Mouse (Mus musculus) urinary bladder, postnatal 14 days (tissue): Measurements from ENCODE around the gene Myt1l.
A peak's percentile ranks its signal among the peaks of the same experiment; 100 is the strongest.

Experiments
- DNase-seq: peaks from one replicate; pipeline ENCODE4 v3.0.0; 2021; ENCODE audit warnings: low spot score

Myt1l gene

DNA sequence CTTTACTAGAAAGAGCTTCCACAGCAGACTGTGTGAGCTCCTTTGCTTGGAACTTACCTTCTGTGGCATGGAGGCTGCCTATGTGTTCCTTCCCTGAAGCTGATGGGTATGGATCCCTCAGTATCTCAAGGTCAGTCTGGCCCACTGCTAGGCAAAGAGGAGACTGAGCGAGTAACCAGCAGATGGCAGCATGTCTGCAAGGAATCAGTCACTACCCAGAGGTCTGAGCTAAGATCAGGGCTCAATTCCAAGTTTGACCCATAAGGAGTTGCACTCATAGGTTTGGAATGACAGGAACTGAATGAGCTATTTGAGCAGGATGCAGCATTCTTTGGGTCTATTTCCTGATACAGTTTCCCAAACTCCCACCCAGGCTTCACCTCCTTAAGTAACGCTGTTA, 378.9 kb downstream of the Myt1l start:
- DNase-seq, result peak; percentile 70

DNA sequence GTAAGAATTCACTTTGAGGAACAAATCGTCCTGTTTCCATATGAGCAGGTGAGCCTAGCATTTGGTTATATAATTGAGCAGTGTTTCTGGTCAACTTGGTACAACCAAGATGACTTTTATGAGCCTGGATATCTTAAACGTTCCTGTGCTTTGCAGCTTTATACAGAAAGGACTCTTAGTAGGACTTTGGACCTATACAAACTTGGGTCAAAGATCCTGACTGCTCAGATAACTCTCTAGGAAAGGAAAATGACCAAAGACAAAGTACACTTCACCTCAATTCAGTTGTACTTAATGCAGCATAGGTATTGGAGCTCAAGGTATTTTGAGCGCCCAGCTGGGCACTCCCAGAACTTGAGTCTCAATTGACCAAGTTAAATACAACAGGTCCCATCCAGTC, 388.0 kb downstream of the Myt1l start:
- no peak for DNase-seq

DNA sequence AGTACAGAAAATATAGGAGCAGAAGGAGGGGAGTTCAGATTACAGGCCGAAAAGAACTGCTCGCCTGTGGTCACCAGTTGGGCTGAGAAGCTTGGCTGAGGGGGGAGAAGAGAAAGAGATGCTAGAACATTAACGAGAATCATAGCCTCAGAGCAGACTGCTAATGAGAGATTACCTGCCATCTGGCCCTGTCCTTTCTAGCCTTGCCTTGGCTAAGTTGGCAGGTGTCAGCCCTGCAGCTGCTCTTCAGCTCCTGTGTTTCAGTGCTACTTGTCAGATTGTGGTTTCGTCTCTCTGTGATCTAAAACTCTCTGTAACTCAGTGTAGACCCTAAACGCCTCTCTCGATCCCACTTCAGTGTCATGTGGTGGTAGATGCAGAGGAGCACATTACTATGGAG, 388.6 kb downstream of the Myt1l start:
- no peak for DNase-seq

DNA sequence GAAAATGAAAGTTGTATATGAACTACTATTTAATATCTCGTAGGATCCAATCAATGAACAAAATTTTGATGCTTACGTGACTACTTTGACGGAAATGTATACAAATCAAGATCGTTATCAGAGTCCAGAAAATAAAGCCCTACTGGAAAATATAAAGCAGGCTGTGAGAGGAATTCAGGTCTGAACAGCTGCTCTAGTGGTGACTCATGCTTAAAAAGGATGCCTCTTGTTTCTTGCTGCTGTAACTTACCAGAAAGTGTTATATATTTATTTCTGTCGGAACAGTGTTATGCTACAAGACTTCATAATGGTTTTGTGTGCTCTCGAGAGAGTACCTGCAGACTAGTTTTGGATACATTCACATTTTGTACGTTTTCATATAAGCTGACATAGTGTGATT, 392.1 kb downstream of the Myt1l start:
- DNase-seq, result no peak

DNA sequence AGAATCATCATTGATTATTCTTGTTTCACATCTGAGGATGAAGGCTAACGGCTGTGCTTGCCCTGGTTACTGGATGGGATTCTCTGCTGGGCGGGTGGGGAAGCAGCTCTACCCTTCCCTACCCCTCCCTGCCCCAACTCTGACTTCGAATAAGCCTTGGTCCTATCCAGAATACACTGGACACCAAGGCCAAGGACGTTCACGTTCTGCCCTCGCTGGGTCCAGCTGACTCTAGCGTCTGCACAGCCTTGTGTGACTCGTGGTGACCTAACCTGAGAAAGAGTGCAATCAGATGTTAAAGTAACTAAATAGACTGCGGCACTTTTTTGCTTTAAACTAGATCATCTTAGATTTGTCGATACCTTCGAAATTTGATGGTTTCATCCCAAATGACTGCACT, 393.3 kb downstream of the Myt1l start:
- no peak for DNase-seq

DNA sequence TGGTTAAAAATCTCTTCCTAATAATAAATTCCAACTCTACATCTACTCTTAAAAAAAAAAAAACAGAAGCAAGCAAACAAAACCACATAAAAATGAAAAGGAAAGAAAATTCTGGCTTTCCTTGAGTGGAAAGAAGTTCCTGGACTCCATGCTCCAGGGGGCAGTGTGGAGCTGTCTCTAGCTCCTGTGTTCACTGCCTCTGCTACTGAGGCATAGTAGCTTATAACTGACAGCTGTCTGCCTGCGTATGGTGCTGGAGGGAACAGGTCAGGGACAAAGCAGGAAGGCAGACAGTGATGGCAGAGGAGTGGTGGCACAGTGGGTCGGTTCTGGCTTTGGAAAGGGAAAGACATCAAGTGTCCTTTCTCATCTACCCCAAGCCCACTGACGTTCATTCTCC, 398.7 kb downstream of the Myt1l start:
- peak; percentile 53 for DNase-seq

DNA sequence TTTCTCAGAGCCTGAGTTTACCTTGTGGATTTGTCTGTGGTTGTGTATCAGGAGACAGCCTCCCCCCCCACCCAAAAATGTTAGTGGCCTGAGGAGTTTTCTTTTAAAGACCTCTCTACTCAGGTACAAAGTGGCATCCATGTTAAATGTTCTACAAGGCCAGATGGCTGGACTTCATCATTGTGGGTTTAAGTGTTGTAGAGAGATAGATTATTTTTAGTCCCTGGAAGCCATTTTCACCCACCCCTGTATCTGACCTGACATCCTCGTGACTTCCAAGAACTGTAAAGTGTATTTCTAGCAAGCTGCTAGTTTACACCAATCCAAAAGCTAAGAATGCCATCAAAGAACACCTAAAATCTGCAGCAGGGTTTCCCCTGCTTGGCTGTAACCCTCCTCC, 402.4 kb downstream of the Myt1l start:
- DNase-seq, result no peak

DNA sequence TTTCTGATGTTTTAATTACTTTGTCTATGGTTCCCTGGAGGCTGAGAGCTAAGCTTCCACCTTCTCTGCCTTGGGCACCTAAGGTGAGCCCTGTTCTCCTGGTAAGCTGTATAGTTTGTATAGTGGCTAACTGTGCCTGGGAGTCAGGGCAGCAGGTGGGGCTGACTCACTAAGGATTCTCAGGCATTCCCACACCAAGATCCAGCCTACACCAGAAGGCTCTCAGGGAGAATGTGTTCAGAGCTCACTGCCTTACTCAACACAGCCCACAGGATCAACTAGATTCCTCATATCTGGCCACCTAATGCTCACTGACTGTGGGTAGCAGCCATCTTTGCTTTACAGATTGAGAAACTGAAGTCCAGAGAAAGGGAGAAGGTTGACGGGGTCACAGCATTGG, 404.8 kb downstream of the Myt1l start:
- DNase-seq, result no peak

DNA sequence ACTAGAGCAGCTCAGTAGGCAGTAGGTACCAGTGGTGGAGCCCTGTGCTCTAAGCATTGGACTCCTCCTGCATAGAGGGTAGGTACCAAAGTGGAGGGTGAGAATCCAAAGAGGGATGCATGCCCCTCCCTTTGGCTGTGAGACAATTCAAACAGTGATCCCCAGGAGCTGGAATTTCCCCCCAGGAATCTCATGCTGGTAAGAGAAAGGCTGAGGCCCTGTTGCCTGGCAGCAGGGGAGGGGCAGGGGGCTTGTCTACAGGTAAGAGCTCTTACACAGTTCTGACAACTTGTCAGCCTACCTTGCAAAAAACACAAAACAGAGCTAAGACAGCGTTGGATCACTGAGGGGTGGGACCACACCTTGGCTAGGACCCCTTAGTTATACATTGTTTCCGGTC, 405.3 kb downstream of the Myt1l start:
- DNase-seq, result no peak

DNA sequence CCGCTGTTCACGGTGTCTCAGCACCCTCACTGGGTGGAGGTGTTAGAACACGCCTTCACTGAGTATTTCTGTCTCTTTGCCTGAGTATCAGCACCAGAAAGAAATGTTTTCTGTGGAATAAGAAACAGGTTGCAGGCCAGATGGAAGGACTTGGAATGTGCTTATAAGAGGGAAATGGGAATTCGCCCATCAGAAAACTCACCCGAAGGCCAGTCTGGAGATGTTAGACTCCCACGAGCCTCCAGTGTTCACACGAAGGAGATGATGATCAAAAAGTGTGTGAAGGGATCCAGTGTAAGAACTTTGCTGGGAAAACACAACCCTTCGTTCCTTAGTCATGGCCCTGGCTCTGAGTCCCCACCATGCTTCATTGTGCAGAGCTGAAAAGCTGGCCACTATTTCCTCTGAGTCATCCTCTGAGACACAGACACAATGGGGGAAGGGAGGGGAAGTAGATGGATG, 406.0 kb downstream of the Myt1l start:
- DNase-seq, result no peak

DNA sequence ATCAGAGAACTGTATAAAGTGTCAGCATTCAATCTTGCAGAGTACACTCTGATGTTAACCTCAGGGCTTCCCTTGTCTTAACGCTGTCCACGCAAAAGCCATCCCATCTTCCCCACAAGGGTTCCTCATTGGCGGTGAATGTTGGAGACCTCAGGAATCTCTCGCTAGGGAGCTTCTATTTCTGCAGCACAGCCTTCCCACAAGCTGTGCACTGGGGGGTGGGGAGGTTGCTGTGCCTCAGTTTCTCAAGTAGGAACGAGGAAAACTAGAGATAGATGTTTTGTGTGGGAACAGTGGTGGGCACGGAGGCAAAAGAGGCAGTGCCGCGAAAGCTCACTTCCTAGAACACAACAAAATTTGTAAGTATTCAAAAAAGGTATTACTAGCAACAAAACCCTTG, 409.1 kb downstream of the Myt1l start, which contains the start of gene Pxdn:
TSS of gene Pxdn (plus strand) at position 301 of the 400 bp plus-strand sequence.
- no peak for DNase-seq

DNA sequence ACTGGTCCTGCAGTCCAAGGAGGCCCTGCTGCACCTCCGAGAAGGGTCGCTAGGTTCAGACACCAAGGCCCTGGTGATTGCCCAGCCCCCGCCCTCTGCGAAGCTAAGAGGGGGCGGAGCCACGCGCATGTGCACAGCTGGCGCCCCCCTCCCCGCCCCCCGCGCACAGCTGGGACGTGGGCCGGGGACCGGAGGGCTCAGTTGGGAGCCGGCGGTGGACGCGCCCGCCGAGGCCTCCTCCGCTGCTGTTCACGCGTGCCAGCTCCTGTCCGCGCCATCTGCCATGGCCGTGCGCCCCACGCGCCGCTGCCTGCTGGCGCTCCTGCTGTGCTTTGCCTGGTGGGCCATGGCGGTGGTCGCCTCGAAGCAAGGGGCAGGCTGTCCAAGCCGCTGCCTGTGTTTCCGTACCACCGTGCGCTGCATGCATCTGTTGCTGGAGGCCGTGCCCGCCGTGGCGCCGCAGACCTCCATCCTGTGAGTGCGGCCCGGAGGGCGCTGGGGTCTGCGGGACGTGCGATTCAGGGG, 409.7 kb downstream of the Myt1l start:
- DNase-seq, result peak; percentile 47

DNA sequence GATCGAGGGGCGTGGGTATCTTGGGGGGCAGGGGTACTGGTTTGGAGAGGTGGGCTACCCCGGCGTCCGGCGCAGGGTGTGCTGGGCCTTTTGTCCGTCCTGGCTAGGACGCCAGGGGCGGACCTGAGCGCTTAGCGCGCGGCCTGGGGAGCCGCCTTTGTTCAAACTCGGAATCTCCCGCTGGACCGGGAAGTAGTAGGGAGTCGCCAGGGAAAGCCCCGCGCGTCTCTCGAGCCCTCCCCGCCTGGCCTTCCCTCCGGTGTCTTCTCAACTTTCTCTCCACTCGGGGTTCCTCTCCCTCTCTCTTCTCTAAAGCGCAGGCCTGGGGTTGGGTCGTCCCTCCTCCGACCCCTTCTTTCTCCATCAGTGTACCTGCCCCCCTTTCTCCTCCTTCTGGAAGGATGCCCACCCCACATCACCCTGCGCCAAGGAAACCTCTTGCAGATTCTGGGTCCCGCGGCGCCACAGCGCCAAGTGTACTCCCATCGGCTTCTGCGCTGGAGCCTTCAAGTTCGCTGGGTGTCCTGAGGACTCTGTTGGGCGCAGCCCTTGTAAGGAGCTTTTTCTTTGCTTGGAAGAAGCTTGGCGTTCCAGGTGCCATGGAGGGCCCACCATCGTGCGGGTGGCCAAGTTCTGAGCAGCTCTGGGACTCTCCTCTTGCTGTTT, 410.3 kb downstream of the Myt1l start:
- peak; percentile 65 for DNase-seq

DNA sequence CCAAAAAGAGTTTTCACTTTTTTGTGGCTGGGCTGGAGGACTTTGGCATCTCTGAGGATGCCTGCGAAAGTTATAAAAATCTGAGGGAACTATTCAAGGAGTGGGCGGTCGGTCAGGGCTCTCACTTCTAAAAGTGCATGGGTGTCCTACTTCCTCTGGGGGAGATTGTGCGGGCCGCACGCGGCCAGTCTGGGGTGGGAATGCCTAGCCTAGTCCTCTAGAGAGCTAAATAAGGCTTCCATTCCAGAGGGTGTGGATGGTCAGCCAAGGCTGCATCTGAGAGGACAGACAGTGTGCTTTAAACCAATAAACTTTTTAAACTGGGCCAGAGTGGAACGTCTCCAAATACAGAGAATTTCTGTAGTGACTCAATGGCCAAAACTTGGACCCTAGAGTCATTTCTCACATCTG, 411.1 kb downstream of the Myt1l start:
- peak; percentile 49 for DNase-seq

DNA sequence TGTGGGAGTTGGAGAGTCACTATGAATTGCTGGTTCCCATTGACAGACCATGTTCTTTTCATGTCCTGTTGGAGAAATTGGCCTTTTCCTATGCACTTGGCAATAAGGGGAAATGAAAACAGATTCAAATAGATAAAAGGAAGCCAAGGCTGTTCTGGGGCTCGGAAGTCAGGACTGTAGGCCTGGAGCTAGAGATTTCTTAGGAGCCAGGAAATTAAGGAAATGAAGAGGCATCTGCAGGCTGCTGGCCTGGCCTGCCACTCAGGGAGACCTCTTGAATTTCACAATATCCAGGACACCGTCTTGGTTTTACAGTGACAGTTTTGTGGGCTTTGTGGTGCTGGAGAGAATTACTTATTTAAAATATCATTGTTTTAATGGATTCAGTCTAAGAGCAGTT, 414.3 kb downstream of the Myt1l start:
- no peak for DNase-seq

DNA sequence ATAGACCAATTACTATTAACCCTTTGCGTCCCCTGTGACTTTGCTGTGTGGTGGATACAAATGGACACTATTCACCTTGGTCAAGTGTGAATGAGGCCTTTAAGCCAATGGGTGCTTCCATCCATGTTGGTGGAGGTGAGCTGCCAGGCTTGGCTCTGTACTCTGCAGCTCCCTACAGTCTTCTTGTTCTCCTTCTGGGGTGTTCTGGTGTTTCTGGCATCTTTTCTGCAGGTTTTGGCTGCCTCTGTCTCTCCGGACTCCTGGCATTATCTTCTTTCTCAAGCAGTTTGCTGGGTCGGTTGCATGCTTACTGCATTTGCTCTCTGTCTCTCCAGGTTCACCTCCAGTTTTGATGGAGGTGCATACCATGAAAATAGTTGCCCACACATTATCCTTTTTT, 416.5 kb downstream of the Myt1l start:
- DNase-seq, result no peak

DNA sequence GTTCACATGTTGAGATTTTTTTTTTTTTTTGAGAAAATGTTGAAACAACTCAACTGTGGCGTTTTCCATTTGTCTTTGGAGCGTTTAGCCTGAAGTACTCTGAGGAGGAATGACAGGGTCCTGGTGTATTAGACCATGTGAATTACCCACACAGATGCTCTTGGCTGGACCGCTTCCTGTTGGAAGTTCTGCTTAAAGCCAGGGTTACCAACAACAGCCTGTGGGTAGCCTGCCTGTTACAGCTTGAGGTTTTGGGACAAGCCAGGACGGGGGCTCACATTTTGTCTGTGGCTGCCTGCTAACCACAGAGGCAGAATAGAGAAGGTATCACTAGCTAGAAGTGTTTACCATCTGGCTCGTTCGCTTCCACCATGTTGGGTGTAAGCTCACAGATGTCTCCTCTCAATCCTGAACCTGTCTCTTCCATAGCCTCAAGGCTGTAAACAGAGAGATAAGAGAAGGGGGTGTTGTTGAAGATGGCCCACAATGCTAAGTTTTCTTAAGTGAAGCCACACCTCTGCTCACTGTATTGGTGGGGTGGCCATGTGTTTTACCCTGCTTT, 417.1 kb downstream of the Myt1l start:
- no peak for DNase-seq

DNA sequence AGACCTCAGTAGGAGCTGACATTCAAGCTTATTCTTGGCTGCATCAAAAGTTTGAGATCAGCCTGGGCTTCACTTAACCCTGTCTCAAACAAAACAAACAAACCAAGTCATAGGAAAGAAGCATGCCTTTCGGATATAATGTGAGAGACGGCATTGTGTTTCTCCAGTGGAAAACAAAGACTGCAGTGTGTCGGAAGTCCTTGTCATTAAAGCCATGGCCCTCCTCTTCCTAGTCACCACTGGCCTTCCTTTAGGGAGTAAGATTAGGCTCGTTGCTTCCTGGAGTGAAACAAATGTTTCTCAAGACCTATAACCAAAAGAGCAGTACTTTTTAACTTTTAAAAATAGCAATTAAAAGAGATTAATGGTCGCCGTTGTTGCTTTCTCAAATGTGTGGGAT, 422.9 kb downstream of the Myt1l start:
- no peak for DNase-seq

DNA sequence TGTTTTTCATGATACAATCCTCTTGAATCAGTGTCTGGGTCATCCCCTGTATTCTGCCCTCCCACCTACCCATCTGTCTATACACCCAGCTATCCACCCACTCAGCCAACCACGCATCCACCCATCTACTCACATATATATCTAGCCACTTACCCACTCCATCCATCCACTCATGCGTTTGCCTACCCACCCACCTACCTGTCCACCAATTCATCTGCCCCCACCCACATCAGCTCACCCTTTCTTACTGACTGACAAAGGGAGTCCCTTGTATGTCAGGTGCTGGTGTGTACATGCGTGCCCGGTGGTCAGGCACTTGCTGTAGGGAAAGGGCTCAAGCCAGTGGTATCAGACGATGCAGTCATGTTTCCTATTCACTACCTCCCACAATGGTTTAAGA, 423.3 kb downstream of the Myt1l start:
- DNase-seq, result no peak

DNA sequence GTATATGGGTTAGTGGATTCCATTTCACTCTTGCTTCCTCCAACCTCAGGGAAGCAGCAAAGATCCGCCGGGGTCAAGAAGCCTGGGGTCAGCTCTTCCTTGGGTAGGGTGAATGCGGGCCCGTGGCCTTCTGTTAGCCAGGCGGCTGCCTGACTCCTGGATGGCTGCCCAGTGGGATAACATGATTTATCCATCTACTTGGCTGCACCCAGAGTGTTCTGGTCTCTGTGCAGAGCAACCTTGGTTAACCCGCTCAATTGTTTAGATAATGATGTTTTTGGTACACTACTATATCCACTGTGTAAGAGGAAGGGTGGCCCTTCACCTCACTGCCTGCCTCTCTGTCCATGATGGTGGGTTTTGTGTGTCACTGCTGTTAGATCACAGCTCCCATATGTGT, 423.9 kb downstream of the Myt1l start:
- peak; percentile 59 for DNase-seq

DNA sequence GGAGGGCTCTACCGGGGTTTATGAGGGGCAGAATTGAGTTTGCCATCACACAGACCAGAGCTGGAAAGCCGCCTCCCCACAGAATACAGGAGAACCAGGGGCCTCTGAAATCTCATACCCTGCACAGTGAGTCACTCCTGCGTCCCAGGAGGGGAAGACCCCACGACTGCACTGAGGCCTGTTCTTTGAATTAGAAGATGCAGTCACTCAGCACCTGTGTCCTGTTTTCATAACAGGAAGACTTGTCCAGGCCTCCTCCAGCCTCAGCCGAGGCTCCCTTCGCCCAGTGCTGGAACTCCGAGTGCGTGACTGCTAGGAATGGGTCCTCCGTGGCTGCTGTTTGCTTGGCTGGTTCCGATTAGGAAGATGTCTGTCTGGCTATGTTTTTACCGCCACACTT, 425.8 kb downstream of the Myt1l start:
- DNase-seq, result no peak

DNA sequence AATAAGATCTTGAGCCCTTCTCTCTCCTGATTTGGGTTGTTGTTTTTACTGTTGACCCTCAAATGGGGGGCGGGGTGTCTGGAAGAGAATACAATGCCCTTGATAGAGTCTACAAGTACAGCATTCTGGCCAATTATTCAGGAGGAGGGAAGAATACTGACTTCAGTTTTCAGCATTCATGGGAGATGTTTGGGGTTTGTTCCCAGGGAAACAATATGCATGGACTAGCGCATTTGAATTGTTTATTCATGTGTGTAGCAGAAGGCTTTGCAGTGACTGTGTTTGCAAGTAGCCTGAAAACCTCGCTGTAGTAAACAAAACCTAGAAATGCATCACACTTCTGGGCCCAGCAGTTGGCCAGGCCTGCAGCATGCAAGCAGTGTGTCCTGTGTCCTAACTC, 426.3 kb downstream of the Myt1l start:
- DNase-seq, result no peak

DNA sequence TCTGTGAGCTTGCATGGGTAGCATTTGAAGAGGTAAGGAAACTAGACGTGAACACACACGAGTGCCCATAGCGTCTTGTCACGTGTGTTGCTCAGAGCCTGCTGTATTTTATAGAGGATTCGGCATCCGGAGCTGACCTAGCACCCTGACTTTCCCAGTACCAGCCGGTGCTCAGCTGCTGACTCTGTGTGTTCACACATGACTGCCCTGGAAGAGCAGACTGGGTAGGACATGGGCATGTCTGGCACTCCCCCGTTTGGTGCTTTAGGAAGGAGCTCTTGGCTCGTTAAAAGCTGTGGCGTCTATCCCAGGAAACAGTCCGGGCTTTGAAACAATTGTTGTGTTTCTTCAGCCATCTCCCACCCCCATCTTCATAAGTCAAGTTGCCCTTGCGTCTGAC, 428.8 kb downstream of the Myt1l start:
- DNase-seq, result no peak

DNA sequence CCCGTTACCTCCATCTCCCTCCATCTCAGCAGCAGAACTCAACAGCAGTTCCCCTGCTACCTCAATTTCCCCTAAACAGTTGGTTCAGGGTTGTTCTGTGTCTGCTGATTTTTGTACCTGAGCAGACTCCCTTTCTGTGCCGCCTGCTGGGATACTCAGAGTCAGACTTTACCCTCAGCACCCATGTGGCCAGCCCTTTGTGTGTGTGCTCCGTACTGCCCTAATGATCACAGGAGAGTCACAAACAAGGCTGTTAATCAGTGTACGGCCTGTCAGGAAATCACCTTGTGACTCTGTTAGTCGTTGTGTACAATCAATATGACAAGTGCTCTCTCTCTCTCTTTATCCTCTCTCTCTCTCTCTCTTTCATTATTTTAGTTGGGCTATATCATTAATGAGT, 430.5 kb downstream of the Myt1l start:
- DNase-seq, result no peak
